Mouse (Mus musculus) monocyte, adult 2 months (primary cell): ENCODE results near the gene Syt14.

ENCODE experiments used
- DNase-seq, 2 experiments: peaks; one replicate each; pipeline ENCODE4 v3.0.0; 2022; ENCODE audit warnings: low spot score in 2 of 2, low read depth in 1 of 2

Gene Syt14

GRCm38 (mm10) chr1:192872841-192873240 is 162.7 kb downstream of the Syt14 start:
- DNase-seq = no peak

- no peak for DNase-seq
Measured at GRCm38 (mm10) chr1:192869761-192870160, 165.8 kb downstream of the Syt14 start.

- DNase-seq = no peak
Measured at GRCm38 (mm10) chr1:192864440-192864839, 171.1 kb downstream of the Syt14 start.

GRCm38 (mm10) chr1:192861305-192861960 is 174.1 kb downstream of the Syt14 start:
- no peak for DNase-seq

- DNase-seq = no peak
Measured at GRCm38 (mm10) chr1:192860273-192860672, 175.3 kb downstream of the Syt14 start.

- DNase-seq = no peak
Measured at GRCm38 (mm10) chr1:192857582-192857981, 178.0 kb downstream of the Syt14 start.

GRCm38 (mm10) chr1:192856931-192857330 is 178.6 kb downstream of the Syt14 start:
- no peak for DNase-seq

- DNase-seq = no peak
Measured at GRCm38 (mm10) chr1:192856411-192856810, 179.2 kb downstream of the Syt14 start.

- no peak for DNase-seq
Measured at GRCm38 (mm10) chr1:192855474-192856230, 179.9 kb downstream of the Syt14 start, which contains the start of gene Sertad4. Gene Sertad4, minus strand, starts transcription at chr1:192855756.

- DNase-seq = no peak
Measured at GRCm38 (mm10) chr1:192854819-192855271, 180.7 kb downstream of the Syt14 start.

- no peak for DNase-seq
Measured at GRCm38 (mm10) chr1:192853988-192854818, 181.4 kb downstream of the Syt14 start.

- no peak for DNase-seq
Measured at GRCm38 (mm10) chr1:192853429-192853828, 182.1 kb downstream of the Syt14 start.

- no peak for DNase-seq
Measured at GRCm38 (mm10) chr1:192852047-192852446, 183.5 kb downstream of the Syt14 start.

GRCm38 (mm10) chr1:192851640-192852039 is 183.9 kb downstream of the Syt14 start:
- DNase-seq = no peak

- no peak for DNase-seq
Measured at GRCm38 (mm10) chr1:192851126-192851525, 184.4 kb downstream of the Syt14 start.

GRCm38 (mm10) chr1:192849616-192850015 is 186.0 kb downstream of the Syt14 start:
- no peak for DNase-seq

GRCm38 (mm10) chr1:192847254-192847653 is 188.3 kb downstream of the Syt14 start:
- no peak for DNase-seq
